In genomic region chr7:141435129-141435855, GRCm38 (mm10) we compare ENCODE assay signal across 7 mouse cellular contexts. TPM values are rescaled to one million over a fixed set of nuclear protein-coding genes. Genes with fewer than 3 reads are reported as not detected.
DNase-seq lines count a peak whose midpoint lies in the region; ATAC-seq and TF ChIP-seq lines count a peak whose summit lies in the region.

No protein-coding gene starts in this region.

- no peak for ATAC-seq in embryonic facial prominence, embryonic 11.5 days (replicated peaks; ENCODE audit: insufficient number of reproducible peaks, low FRiP score, low TSS enrichment, low read depth)
- 0 out of 2 replicates have a peak, but pooled peaks have one; percentile 11 for ATAC-seq in heart, embryonic 15.5 days (replicated peaks; ENCODE audit: insufficient number of reproducible peaks, insufficient read depth, low FRiP score, low read depth)

- H3K79me2 ChIP-seq in CH12.LX (replicated peaks; ENCODE audit: control insufficient read depth, extremely low read depth, insufficient read depth, poor library complexity, severe bottlenecking) = peaks cover 12% of the 10 kb centered on the region

- no peaks in the 10 kb centered on the region for H3K9me3 ChIP-seq in CH12.LX (replicated peaks; ENCODE audit: low read length)
- H3K9me3 ChIP-seq in embryonic facial prominence, embryonic 11.5 days (replicated peaks; ENCODE audit: control insufficient read depth, low read length) = no peaks in the 10 kb centered on the region
- no peaks in the 10 kb centered on the region for H3K9me3 ChIP-seq in heart, embryonic 15.5 days (replicated peaks)

- no peaks in the 10 kb centered on the region for H3K27me3 ChIP-seq in CH12.LX (replicated peaks)
- no peaks in the 10 kb centered on the region for H3K27me3 ChIP-seq in embryonic facial prominence, embryonic 11.5 days (ENCODE audit: control insufficient read depth, insufficient read depth, low read length)
- no peaks in the 10 kb centered on the region for H3K27me3 ChIP-seq in heart, embryonic 15.5 days

- H3K4me1 ChIP-seq in CH12.LX (ENCODE audit: control insufficient read depth in 1 of 2, insufficient read depth in 2 of 2) = peaks cover 17 to 37% of the 10 kb centered on the region in 2 experiments
- no peaks in the 10 kb centered on the region; the same call in 1 of the 2 replicates for H3K4me1 ChIP-seq in embryonic facial prominence, embryonic 11.5 days (ENCODE audit: control insufficient read depth, insufficient read depth, low read length)
- peaks cover 43% of the 10 kb centered on the region for H3K4me1 ChIP-seq in heart, embryonic 15.5 days (replicated peaks)

- in situ Hi-C loops in CH12.LX (cut with MboI; ENCODE audit: low pct_ligation_motif_present, low pct_unique_long_range_greater_than_20kb, low sequenced_read_pairs) = no loop called here

- TF ChIP-seq EP300 in CH12.LX (IDR thresholded peaks at IDR 0.05; ENCODE audit: low read length) = no peak

- TF ChIP-seq POLR2A in CH12.LX (IDR thresholded peaks at IDR 0.05; ENCODE audit: low read depth, low read length) = peak; percentile 58

- TF ChIP-seq CTCF in CH12.LX (conservative IDR thresholded peaks at IDR 0.05 in 1 of 2, IDR thresholded peaks at IDR 0.05 in 1 of 2; ENCODE audit: low read depth in 2 of 2, low read length in 2 of 2) = no peak

- H3K4me2 ChIP-seq in CH12.LX (ENCODE audit: insufficient read depth, low read depth, poor library complexity, severe bottlenecking) = peak overlapping the region; percentile 92
- H3K4me2 ChIP-seq in embryonic facial prominence, embryonic 11.5 days (ENCODE audit: low read depth, low read length) = peak overlapping the region; percentile 81
- peak overlapping the region; percentile 86 for H3K4me2 ChIP-seq in heart, embryonic 15.5 days

- H3K9ac ChIP-seq in CH12.LX (ENCODE audit: insufficient read depth, low read depth) = peak overlapping the region; percentile 62
- peak overlapping the region; percentile 43 for H3K9ac ChIP-seq in embryonic facial prominence, embryonic 11.5 days (replicated peaks; ENCODE audit: low read length)
- H3K9ac ChIP-seq in heart, embryonic 15.5 days = peak overlapping the region; percentile 61

- 7% methylated on average over 17 of the region's 17 CpGs for WGBS in embryonic facial prominence, embryonic 11.5 days
- 4% methylated on average over 17 of the region's 17 CpGs for WGBS in heart, embryonic 15.5 days

- H3K27ac ChIP-seq in CH12.LX (ENCODE audit: insufficient read depth, low read depth) = peak overlapping the region; percentile 28; the same call in 1 of the 2 replicates
- no peak overlapping the region for H3K27ac ChIP-seq in embryonic facial prominence, embryonic 11.5 days (replicated peaks; ENCODE audit: low read depth, low read length)
- peak overlapping the region; percentile 69 for H3K27ac ChIP-seq in heart, embryonic 15.5 days

- peak overlapping the region; percentile 50 to 65 (median 55) for H3K4me3 ChIP-seq in CH12.LX (replicated peaks in 1 of 3; ENCODE audit: low read depth in 2 of 3, low read length in 2 of 3, poor library complexity in 1 of 3)
- H3K4me3 ChIP-seq in embryonic facial prominence, embryonic 11.5 days (ENCODE audit: low read depth, low read length) = peak overlapping the region; percentile 38
- peak overlapping the region; percentile 58 for H3K4me3 ChIP-seq in heart, embryonic 15.5 days

- no peak for TF ChIP-seq RAD21 in CH12.LX (IDR thresholded peaks at IDR 0.05; ENCODE audit: low read depth, low read length)

- peak; percentile 67 for DNase-seq in CH12.LX (ENCODE audit: extremely low read depth)
- peak; percentile 70 for DNase-seq in adipocyte (ENCODE audit: low spot score)
- peak; percentile 58 for DNase-seq in embryonic facial prominence, embryonic 11.5 days (ENCODE audit: low spot score)
- DNase-seq in kidney, postnatal 36 days = peak; percentile 65 to 76
- peak; percentile 53 to 61 for DNase-seq in lung, postnatal 4 days
- peak; percentile 60 for DNase-seq in right cerebral cortex, postnatal 25 days

- H3K36me3 ChIP-seq in CH12.LX (replicated peaks in 1 of 2; ENCODE audit: control insufficient read depth in 1 of 2, insufficient read depth in 1 of 2, low read length in 1 of 2) = peaks cover 62 to 66% of the 10 kb centered on the region in 2 experiments
- H3K36me3 ChIP-seq in embryonic facial prominence, embryonic 11.5 days (replicated peaks; ENCODE audit: control insufficient read depth, insufficient read depth, low read depth, low read length) = peaks cover 2% of the 10 kb centered on the region
- H3K36me3 ChIP-seq in heart, embryonic 15.5 days = peaks cover 22% of the 10 kb centered on the region

- dilution Hi-C loops in CH12.LX (cut with MboI; ENCODE audit: extremely low pct_ligation_motif_present, extremely low pct_unique_long_range_greater_than_20kb, low sequenced_read_pairs) = no loop called here

TF ChIP-seq in CH12.LX, 34 proteins besides CTCF, POLR2A, EP300 and RAD21:
- TF ChIP-seq NELFE (IDR thresholded peaks at IDR 0.05; ENCODE audit: low read depth, low read length) (no peak; the same call in 1 of the 2 replicates), HCFC1 (IDR thresholded peaks at IDR 0.05; ENCODE audit: low read depth, low read length) (no peak), IRF4 (IDR thresholded peaks at IDR 0.05; ENCODE audit: low read depth, low read length) (no peak), NRF1 (IDR thresholded peaks at IDR 0.05; ENCODE audit: low read depth, low read length) (no peak), MXI1 (IDR thresholded peaks at IDR 0.05; ENCODE audit: low read depth, low read length) (peak; percentile 81), SMC3 (IDR thresholded peaks at IDR 0.05; ENCODE audit: low read depth, low read length) (no peak), MAZ (IDR thresholded peaks at IDR 0.05; ENCODE audit: low read depth, low read length) (no peak), ZMIZ1 (IDR thresholded peaks at IDR 0.05; ENCODE audit: low read depth, low read length) (0 out of 2 replicates have a peak, but pooled peaks have one; percentile 19), MYC (IDR thresholded peaks at IDR 0.05; ENCODE audit: low read depth, low read length) (0 out of 2 replicates have a peak, but pooled peaks have one; percentile 43), CHD1 (IDR thresholded peaks at IDR 0.05; ENCODE audit: low read depth, low read length) (no peak), TCF12 (IDR thresholded peaks at IDR 0.05; ENCODE audit: low read depth, low read length) (peak; percentile 29; the same call in 1 of the 2 replicates)

RNA-seq across cellular contexts. Expression of gene Slc25a22, which starts 2.4 kb away (rescaled TPM):
- total RNA-seq in CH12.LX (2012; rRNA removed) (16.1 and 20.8 TPM in 2 replicates), CH12.LX (2014; rRNA removed) (6.1 and 6.5 TPM in 2 replicates)
- polyA plus RNA-seq in CH12.LX (2012; ENCODE audit: insufficient read length, low read depth) = 31.5 and 32.1 TPM in 2 replicates
- polyA plus RNA-seq in embryonic facial prominence, embryonic 11.5 days (2014; fragmentation: Nextera tagmentation; extraction: Ambion mirVana) = 27.4 and 30.4 TPM in 2 replicates
- 14.1 and 20.2 TPM in 2 replicates for polyA plus RNA-seq in heart, embryonic 15.5 days (2015; fragmentation: Nextera tagmentation; extraction: Ambion mirVana)

RNA-seq across cellular contexts. Expression of gene Cend1, which starts 6.0 kb away (rescaled TPM):
- not detected in 2 replicates for total RNA-seq in CH12.LX (2012; rRNA removed)
- not detected in 2 replicates for total RNA-seq in CH12.LX (2014; rRNA removed)
- polyA plus RNA-seq in CH12.LX (2012; ENCODE audit: insufficient read length, low read depth) = not detected in 2 replicates
- polyA plus RNA-seq in embryonic facial prominence, embryonic 11.5 days (2014; fragmentation: Nextera tagmentation; extraction: Ambion mirVana) = 2.5 and 3.7 TPM in 2 replicates
- 4.5 and 5.2 TPM in 2 replicates for polyA plus RNA-seq in heart, embryonic 15.5 days (2015; fragmentation: Nextera tagmentation; extraction: Ambion mirVana)

RNA-seq across cellular contexts. Expression of gene Pidd1, which starts 8.5 kb away (rescaled TPM):
- total RNA-seq in CH12.LX (2012; rRNA removed) (7.8 and 9.6 TPM in 2 replicates), CH12.LX (2014; rRNA removed) (5.1 and 5.8 TPM in 2 replicates)
- polyA plus RNA-seq in CH12.LX (2012; ENCODE audit: insufficient read length, low read depth) = 21.4 and 24.9 TPM in 2 replicates
- 9.1 and 10.1 TPM in 2 replicates for polyA plus RNA-seq in embryonic facial prominence, embryonic 11.5 days (2014; fragmentation: Nextera tagmentation; extraction: Ambion mirVana)
- 6.7 and 9.6 TPM in 2 replicates for polyA plus RNA-seq in heart, embryonic 15.5 days (2015; fragmentation: Nextera tagmentation; extraction: Ambion mirVana)

RNA-seq across cellular contexts. Expression of gene Rplp2, which starts 11.9 kb away (rescaled TPM):
- total RNA-seq in CH12.LX (2012; rRNA removed) = 3,147 and 3,416 TPM in 2 replicates
- total RNA-seq in CH12.LX (2014; rRNA removed) = 791 and 892 TPM in 2 replicates
- polyA plus RNA-seq in CH12.LX (2012; ENCODE audit: insufficient read length, low read depth) = 2,025 and 2,969 TPM in 2 replicates
- 1,064 and 1,069 TPM in 2 replicates for polyA plus RNA-seq in embryonic facial prominence, embryonic 11.5 days (2014; fragmentation: Nextera tagmentation; extraction: Ambion mirVana)
- polyA plus RNA-seq in heart, embryonic 15.5 days (2015; fragmentation: Nextera tagmentation; extraction: Ambion mirVana) = 703 and 884 TPM in 2 replicates

RNA-seq across cellular contexts. Expression of gene Pnpla2, which starts 19.7 kb away (rescaled TPM):
- total RNA-seq in CH12.LX (2012; rRNA removed) = 8.9 and 11.7 TPM in 2 replicates
- total RNA-seq in CH12.LX (2014; rRNA removed) = 1.5 and 2.8 TPM in 2 replicates
- 25.3 and 29.6 TPM in 2 replicates for polyA plus RNA-seq in CH12.LX (2012; ENCODE audit: insufficient read length, low read depth)
- 10.5 and 11.1 TPM in 2 replicates for polyA plus RNA-seq in embryonic facial prominence, embryonic 11.5 days (2014; fragmentation: Nextera tagmentation; extraction: Ambion mirVana)
- polyA plus RNA-seq in heart, embryonic 15.5 days (2015; fragmentation: Nextera tagmentation; extraction: Ambion mirVana) = 56.3 and 57.5 TPM in 2 replicates
